Mouse (Mus musculus): ENCODE results near the gene Tnik. TPM values are rescaled to one million over a fixed set of nuclear protein-coding genes. Genes with fewer than 3 reads are reported as not detected.
A peak's percentile ranks its signal among the peaks of the same experiment; 100 is the strongest.

The Tnik gene
- polyA plus RNA-seq, 1 experiment from 2014 or later: 55.7 TPM

GRCm38 (mm10) chr3:28502697-28503096, 239.7 kb downstream of the Tnik start:
- ATAC-seq: no peak

GRCm38 (mm10) chr3:28509337-28509935, 246.4 kb downstream of the Tnik start:
- no peak overlapping the region for H3K9ac ChIP-seq (ENCODE audit: low read length)
- no peak overlapping the region for H3K4me3 ChIP-seq (ENCODE audit: low read depth, low read length)
- no peaks in the 10 kb centered on the region for H3K27me3 ChIP-seq (replicated peaks; ENCODE audit: control insufficient read depth, insufficient read depth, low read length)
- H3K9me3 ChIP-seq (replicated peaks; ENCODE audit: control insufficient read depth, low read length): no peaks in the 10 kb centered on the region
- no peaks in the 10 kb centered on the region for H3K36me3 ChIP-seq (ENCODE audit: control insufficient read depth, insufficient read depth, low read length)
- no peak for DNase-seq (ENCODE audit: low spot score)
- no peak for ATAC-seq
- WGBS: 67% methylated on average over 6 of the region's 6 CpGs
- H3K27ac ChIP-seq (ENCODE audit: low read depth, low read length): no peak overlapping the region
- H3K4me2 ChIP-seq (ENCODE audit: low read length): no peak overlapping the region
- peaks cover 3% of the 10 kb centered on the region; the same call in 1 of the 2 replicates for H3K4me1 ChIP-seq (ENCODE audit: control insufficient read depth, insufficient read depth, low read length)

More at GRCm38 (mm10) chr3:28502697-28503096, 239.7 kb downstream of the Tnik start:
- no peak overlapping the region for H3K4me2 ChIP-seq (ENCODE audit: low read length)
- no peaks in the 10 kb centered on the region for H3K9me3 ChIP-seq (replicated peaks; ENCODE audit: control insufficient read depth, low read length)
- no peak overlapping the region for H3K9ac ChIP-seq (ENCODE audit: low read length)
- no peak overlapping the region for H3K27ac ChIP-seq (ENCODE audit: low read depth, low read length)
- H3K4me1 ChIP-seq (ENCODE audit: control insufficient read depth, insufficient read depth, low read length): no peaks in the 10 kb centered on the region
- H3K36me3 ChIP-seq (ENCODE audit: control insufficient read depth, insufficient read depth, low read length): no peaks in the 10 kb centered on the region
- H3K4me3 ChIP-seq (ENCODE audit: low read depth, low read length): no peak overlapping the region
- H3K27me3 ChIP-seq (replicated peaks; ENCODE audit: control insufficient read depth, insufficient read depth, low read length): no peaks in the 10 kb centered on the region
- WGBS: 84% methylated on average over 3 of the region's 3 CpGs
- DNase-seq (ENCODE audit: low spot score): no peak

DNA sequence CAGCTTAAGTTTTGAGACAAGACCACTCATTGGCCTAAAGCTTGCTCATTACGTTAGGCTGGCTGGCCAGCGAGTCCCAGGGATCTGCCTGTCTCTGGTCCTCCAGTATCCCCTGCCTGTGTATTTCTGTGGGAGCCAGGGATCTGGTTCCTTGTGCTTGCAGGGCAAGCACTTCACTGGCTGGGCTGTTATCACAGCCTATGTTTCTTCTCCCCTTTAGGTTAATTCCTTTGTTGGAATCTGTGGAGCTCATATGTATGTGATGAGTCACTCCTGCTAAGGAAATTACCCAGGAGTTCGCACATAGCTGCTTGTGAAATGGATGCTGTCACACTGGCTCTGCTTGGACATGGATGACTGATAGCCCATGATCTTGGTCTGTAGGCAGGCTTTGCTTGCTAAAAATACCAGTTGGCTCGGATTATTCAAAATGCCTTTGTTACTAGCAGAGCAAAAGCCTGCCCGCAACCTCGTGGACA, 260.0 kb downstream of the Tnik start:
- H3K4me1 ChIP-seq (ENCODE audit: control insufficient read depth, insufficient read depth, low read length): peaks cover 7% of the 10 kb centered on the region
- H3K27me3 ChIP-seq (replicated peaks; ENCODE audit: control insufficient read depth, insufficient read depth, low read length): no peaks in the 10 kb centered on the region
- no peaks in the 10 kb centered on the region for H3K9me3 ChIP-seq (replicated peaks; ENCODE audit: control insufficient read depth, low read length)
- 59% methylated on average over 6 of the region's 6 CpGs for WGBS
- H3K4me3 ChIP-seq (ENCODE audit: low read depth, low read length): no peak overlapping the region
- H3K9ac ChIP-seq (ENCODE audit: low read length): no peak overlapping the region
- 0 out of 2 replicates have a peak overlapping the region, but pooled peaks have one; percentile 3 for H3K27ac ChIP-seq (ENCODE audit: low read depth, low read length)
- DNase-seq (ENCODE audit: low spot score) (no peak), ATAC-seq (0 out of 2 replicates have a peak, but pooled peaks have one; percentile 18)
- H3K4me2 ChIP-seq (ENCODE audit: low read length): no peak overlapping the region
- no peaks in the 10 kb centered on the region for H3K36me3 ChIP-seq (ENCODE audit: control insufficient read depth, insufficient read depth, low read length)

GRCm38 (mm10) chr3:28523541-28524165, 260.6 kb downstream of the Tnik start:
- no peak for ATAC-seq
- no peaks in the 10 kb centered on the region for H3K9me3 ChIP-seq (replicated peaks; ENCODE audit: control insufficient read depth, low read length)

DNA sequence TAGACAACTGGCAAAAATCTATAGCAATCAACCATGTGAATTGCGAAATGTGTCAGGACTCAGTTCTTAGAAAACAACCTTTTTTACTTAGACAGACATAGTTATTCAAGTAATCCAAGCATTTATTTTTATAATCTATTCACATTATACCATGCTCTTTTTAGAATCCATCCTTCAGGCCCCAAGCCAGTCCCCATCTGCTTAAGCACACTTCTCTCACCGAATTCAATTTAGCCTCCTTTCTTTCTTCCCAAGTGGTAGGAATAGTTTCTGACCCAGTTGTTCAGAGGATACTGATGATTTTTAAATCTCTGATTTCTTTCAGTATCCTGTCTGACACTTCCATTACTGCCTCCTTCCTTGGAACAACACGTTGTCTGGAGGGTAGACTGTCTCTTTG, 261.5 kb downstream of the Tnik start:
- Histone ChIP-seq H3K36me3 (ENCODE audit: control insufficient read depth, insufficient read depth, low read length) (no peaks in the 10 kb centered on the region), H3K27me3 (replicated peaks; ENCODE audit: control insufficient read depth, insufficient read depth, low read length) (no peaks in the 10 kb centered on the region), H3K9ac (ENCODE audit: low read length) (no peak overlapping the region), H3K27ac (ENCODE audit: low read depth, low read length) (no peak overlapping the region; the same call in 1 of the 2 replicates), H3K4me1 (ENCODE audit: control insufficient read depth, insufficient read depth, low read length) (peaks cover 7% of the 10 kb centered on the region), H3K4me3 (ENCODE audit: low read depth, low read length) (no peak overlapping the region), H3K4me2 (ENCODE audit: low read length) (no peak overlapping the region), H3K9me3 (replicated peaks; ENCODE audit: control insufficient read depth, low read length) (no peaks in the 10 kb centered on the region)
- 0 out of 2 replicates have a peak, but pooled peaks have one; percentile 32 for ATAC-seq
- WGBS: 74% methylated on average over 3 of the region's 3 CpGs
- no peak for DNase-seq (ENCODE audit: low spot score)

More at GRCm38 (mm10) chr3:28523541-28524165, 260.6 kb downstream of the Tnik start:
- Histone ChIP-seq H3K27me3 (replicated peaks; ENCODE audit: control insufficient read depth, insufficient read depth, low read length) (no peaks in the 10 kb centered on the region), H3K4me1 (ENCODE audit: control insufficient read depth, insufficient read depth, low read length) (peaks cover 7% of the 10 kb centered on the region), H3K27ac (ENCODE audit: low read depth, low read length) (no peak overlapping the region), H3K9ac (ENCODE audit: low read length) (no peak overlapping the region), H3K4me2 (ENCODE audit: low read length) (no peak overlapping the region), H3K36me3 (ENCODE audit: control insufficient read depth, insufficient read depth, low read length) (no peaks in the 10 kb centered on the region), H3K4me3 (ENCODE audit: low read depth, low read length) (no peak overlapping the region)
- DNase-seq (ENCODE audit: low spot score): no peak
- WGBS: 50% methylated on average over 4 of the region's 4 CpGs

- WGBS: 22% methylated on average over 2 of the region's 2 CpGs
These were observed 263.7 kb downstream of the Tnik start for GRCm38 (mm10) chr3:28526671-28527070.

GRCm38 (mm10) chr3:28527231-28527630, 264.2 kb downstream of the Tnik start:
- DNase-seq (ENCODE audit: low spot score): no peak
- ATAC-seq: no peak
- Histone ChIP-seq H3K4me1 (ENCODE audit: control insufficient read depth, insufficient read depth, low read length) (peaks cover 7% of the 10 kb centered on the region), H3K4me2 (ENCODE audit: low read length) (no peak overlapping the region), H3K27me3 (replicated peaks; ENCODE audit: control insufficient read depth, insufficient read depth, low read length) (no peaks in the 10 kb centered on the region), H3K9ac (ENCODE audit: low read length) (no peak overlapping the region), H3K27ac (ENCODE audit: low read depth, low read length) (no peak overlapping the region), H3K4me3 (ENCODE audit: low read depth, low read length) (no peak overlapping the region), H3K36me3 (ENCODE audit: control insufficient read depth, insufficient read depth, low read length) (no peaks in the 10 kb centered on the region), H3K9me3 (replicated peaks; ENCODE audit: control insufficient read depth, low read length) (no peaks in the 10 kb centered on the region)
- 96% methylated on average over 4 of the region's 4 CpGs for WGBS

More at GRCm38 (mm10) chr3:28526671-28527070, 263.7 kb downstream of the Tnik start:
- no peak for ATAC-seq
- Histone ChIP-seq H3K4me1 (ENCODE audit: control insufficient read depth, insufficient read depth, low read length) (peaks cover 7% of the 10 kb centered on the region), H3K36me3 (ENCODE audit: control insufficient read depth, insufficient read depth, low read length) (no peaks in the 10 kb centered on the region), H3K27me3 (replicated peaks; ENCODE audit: control insufficient read depth, insufficient read depth, low read length) (no peaks in the 10 kb centered on the region), H3K9ac (ENCODE audit: low read length) (no peak overlapping the region), H3K4me2 (ENCODE audit: low read length) (no peak overlapping the region), H3K27ac (ENCODE audit: low read depth, low read length) (no peak overlapping the region), H3K9me3 (replicated peaks; ENCODE audit: control insufficient read depth, low read length) (no peaks in the 10 kb centered on the region), H3K4me3 (ENCODE audit: low read depth, low read length) (no peak overlapping the region)
- DNase-seq (ENCODE audit: low spot score): peak; percentile 37

GRCm38 (mm10) chr3:28529548-28529947, 266.5 kb downstream of the Tnik start:
- Histone ChIP-seq H3K4me3 (ENCODE audit: low read depth, low read length) (no peak overlapping the region), H3K4me1 (ENCODE audit: control insufficient read depth, insufficient read depth, low read length) (peaks cover 2% of the 10 kb centered on the region; the same call in 1 of the 2 replicates), H3K36me3 (ENCODE audit: control insufficient read depth, insufficient read depth, low read length) (no peaks in the 10 kb centered on the region), H3K9me3 (replicated peaks; ENCODE audit: control insufficient read depth, low read length) (no peaks in the 10 kb centered on the region), H3K9ac (ENCODE audit: low read length) (no peak overlapping the region), H3K4me2 (ENCODE audit: low read length) (no peak overlapping the region), H3K27ac (ENCODE audit: low read depth, low read length) (no peak overlapping the region), H3K27me3 (replicated peaks; ENCODE audit: control insufficient read depth, insufficient read depth, low read length) (no peaks in the 10 kb centered on the region)
- WGBS: 89% methylated on average over 4 of the region's 4 CpGs
- ATAC-seq (no peak), DNase-seq (ENCODE audit: low spot score) (no peak)
